Mouse (Mus musculus) heart, embryonic 11.5 days (tissue): ENCODE data around the gene 2900026A02Rik. TPM values are rescaled to one million over a fixed set of nuclear protein-coding genes. Genes with fewer than 3 reads are reported as not detected.

ENCODE experiments used
- ATAC-seq: fragments of 200-750 bp; cut with Nextera tagmentation; replicated peaks from 2 replicates; pipeline ENCODE4 v1.8.0; 2017; ENCODE audit warnings: moderate library complexity; ENCODE audit not compliant: insufficient number of reproducible peaks, low FRiP score, low TSS enrichment
- H3K27ac ChIP-seq: fragments of 300-500 bp; sonication (generic); 2 replicates; pipeline ENCODE4 v1.5.1; 2014; ENCODE audit warnings: mild to moderate bottlenecking, low read depth, low read length
- H3K27me3 ChIP-seq: fragments of 300-500 bp; sonication (generic); 2 replicates; pipeline ENCODE4 v1.6.1; 2014; ENCODE audit warnings: mild to moderate bottlenecking, low read length, mixed read lengths; ENCODE audit not compliant: control insufficient read depth, insufficient read depth
- H3K36me3 ChIP-seq: fragments of 300-500 bp; sonication (generic); 2 replicates; pipeline ENCODE4 v1.6.1; 2014; ENCODE audit warnings: mild to moderate bottlenecking, low read length, moderate library complexity, mixed read lengths; ENCODE audit not compliant: control insufficient read depth, insufficient read depth
- H3K4me1 ChIP-seq: fragments of 300-500 bp; sonication (generic); 2 replicates; pipeline ENCODE4 v1.6.1; 2014; ENCODE audit warnings: low read length; ENCODE audit not compliant: control insufficient read depth, insufficient read depth
- H3K4me2 ChIP-seq: fragments of 300-500 bp; sonication (generic); 2 replicates; pipeline ENCODE4 v1.6.1; 2014; ENCODE audit warnings: mild to moderate bottlenecking, moderate library complexity
- H3K4me3 ChIP-seq: fragments of 300-500 bp; sonication (generic); 2 replicates; pipeline ENCODE4 v1.5.1; 2014; ENCODE audit warnings: low read depth, low read length
- H3K9ac ChIP-seq: fragments of 300-500 bp; sonication (generic); 2 replicates; pipeline ENCODE4 v1.6.1; 2014; ENCODE audit warnings: mild to moderate bottlenecking, low read depth, low read length, moderate library complexity
- H3K9me3 ChIP-seq: fragments of 300-500 bp; sonication (generic); replicated peaks from 2 replicates; pipeline ENCODE4 v1.6.1; 2016; ENCODE audit warnings: low read length; ENCODE audit not compliant: control insufficient read depth
- WGBS: fragments of 180-500 bp; shearing (Covaris S2); extraction: QIAGEN DNeasy Blood & Tissue Kit; methylation state at CpG from one replicate; pipeline ENCODE4 v1.1.7; 2014; ENCODE audit not compliant: insufficient replicate concordance; 5-methylcytosine and 5-hydroxymethylcytosine counted together
- polyA plus RNA-seq: library from polyadenylated mRNA; unstranded; fragments of >200 nt; fragmentation: Nextera tagmentation; extraction: Ambion mirVana; gene quantifications from 2 replicates; pipeline ENCODE4 v1.2.1, GENCODE M21; 2014

Gene 2900026A02Rik
- polyA plus RNA-seq, 1 experiment from 2014 or later: 7.0 TPM

GRCm38 (mm10) chr5:113091162-113091561 is 129.9 kb downstream of the 2900026A02Rik start:
- Histone ChIP-seq H3K9ac (no peak overlapping the region), H3K36me3 (peaks cover 22% of the 10 kb centered on the region), H3K9me3 (no peaks in the 10 kb centered on the region), H3K4me1 (no peaks in the 10 kb centered on the region), H3K4me3 (no peak overlapping the region), H3K27ac (no peak overlapping the region), H3K27me3 (no peaks in the 10 kb centered on the region), H3K4me2 (no peak overlapping the region)
- 61% methylated on average over 5 of the region's 5 CpGs for WGBS
- ATAC-seq: no peak

GRCm38 (mm10) chr5:113090750-113091149 is 130.3 kb downstream of the 2900026A02Rik start:
- Histone ChIP-seq H3K27me3 (no peaks in the 10 kb centered on the region), H3K36me3 (peaks cover 21% of the 10 kb centered on the region), H3K4me3 (no peak overlapping the region), H3K9me3 (no peaks in the 10 kb centered on the region), H3K4me2 (no peak overlapping the region), H3K27ac (no peak overlapping the region), H3K9ac (no peak overlapping the region), H3K4me1 (no peaks in the 10 kb centered on the region)
- no peak for ATAC-seq
- 86% methylated on average over 11 of the region's 11 CpGs for WGBS

GRCm38 (mm10) chr5:113090077-113090690 is 130.9 kb downstream of the 2900026A02Rik start:
- H3K9me3 ChIP-seq: no peaks in the 10 kb centered on the region
- no peak for ATAC-seq
- H3K36me3 ChIP-seq: peaks cover 21% of the 10 kb centered on the region
- H3K9ac ChIP-seq: no peak overlapping the region
- H3K4me1 ChIP-seq: no peaks in the 10 kb centered on the region
- H3K27me3 ChIP-seq: no peaks in the 10 kb centered on the region
- 85% methylated on average over 24 of the region's 24 CpGs for WGBS
- H3K27ac ChIP-seq: no peak overlapping the region
- H3K4me3 ChIP-seq: no peak overlapping the region
- no peak overlapping the region for H3K4me2 ChIP-seq

GRCm38 (mm10) chr5:113087465-113087864 is 133.6 kb downstream of the 2900026A02Rik start:
- Histone ChIP-seq H3K27ac (no peak overlapping the region), H3K4me3 (no peak overlapping the region), H3K4me1 (peaks cover 4% of the 10 kb centered on the region; the same call in 1 of the 2 replicates), H3K27me3 (no peaks in the 10 kb centered on the region), H3K4me2 (no peak overlapping the region), H3K9ac (no peak overlapping the region), H3K9me3 (no peaks in the 10 kb centered on the region), H3K36me3 (peaks cover 14% of the 10 kb centered on the region)
- 66% methylated on average over 2 of the region's 2 CpGs for WGBS
- ATAC-seq: no peak

GRCm38 (mm10) chr5:113086990-113087389 is 134.0 kb downstream of the 2900026A02Rik start:
- Histone ChIP-seq H3K9me3 (no peaks in the 10 kb centered on the region), H3K36me3 (peaks cover 14% of the 10 kb centered on the region), H3K27me3 (no peaks in the 10 kb centered on the region), H3K4me3 (no peak overlapping the region), H3K4me2 (no peak overlapping the region), H3K9ac (no peak overlapping the region), H3K4me1 (peaks cover 4% of the 10 kb centered on the region; the same call in 1 of the 2 replicates), H3K27ac (no peak overlapping the region)
- no peak for ATAC-seq
- WGBS: 38% methylated on average over 4 of the region's 4 CpGs

GRCm38 (mm10) chr5:113086439-113086838 is 134.6 kb downstream of the 2900026A02Rik start:
- peaks cover 12% of the 10 kb centered on the region for H3K36me3 ChIP-seq
- 75% methylated on average over 12 of the region's 12 CpGs for WGBS
- no peak for ATAC-seq
- H3K4me3 ChIP-seq: no peak overlapping the region
- H3K4me2 ChIP-seq: no peak overlapping the region
- H3K9me3 ChIP-seq: no peaks in the 10 kb centered on the region
- peaks cover 4% of the 10 kb centered on the region; the same call in 1 of the 2 replicates for H3K4me1 ChIP-seq
- peak overlapping the region; percentile 10; the same call in 1 of the 2 replicates for H3K27ac ChIP-seq
- no peak overlapping the region for H3K9ac ChIP-seq
- H3K27me3 ChIP-seq: no peaks in the 10 kb centered on the region

- peaks cover 7% of the 10 kb centered on the region for H3K36me3 ChIP-seq
- H3K4me2 ChIP-seq: no peak overlapping the region
- no peak overlapping the region for H3K4me3 ChIP-seq
- H3K4me1 ChIP-seq: peaks cover 4% of the 10 kb centered on the region; the same call in 1 of the 2 replicates
- no peak for ATAC-seq
- H3K27ac ChIP-seq: no peak overlapping the region
- H3K27me3 ChIP-seq: no peaks in the 10 kb centered on the region
- no peak overlapping the region for H3K9ac ChIP-seq
- 60% methylated on average over 2 of the region's 2 CpGs for WGBS
- no peaks in the 10 kb centered on the region for H3K9me3 ChIP-seq
These were observed 135.1 kb downstream of the 2900026A02Rik start for GRCm38 (mm10) chr5:113085931-113086330.

GRCm38 (mm10) chr5:113084309-113084708 is 136.7 kb downstream of the 2900026A02Rik start:
- H3K4me3 ChIP-seq: no peak overlapping the region
- H3K9me3 ChIP-seq: no peaks in the 10 kb centered on the region
- ATAC-seq: no peak
- H3K4me1 ChIP-seq: peaks cover 4% of the 10 kb centered on the region; the same call in 1 of the 2 replicates
- no peak overlapping the region for H3K4me2 ChIP-seq
- H3K27ac ChIP-seq: no peak overlapping the region
- WGBS: 86% methylated on average over 2 of the region's 2 CpGs
- H3K36me3 ChIP-seq: no peaks in the 10 kb centered on the region
- no peaks in the 10 kb centered on the region for H3K27me3 ChIP-seq
- no peak overlapping the region for H3K9ac ChIP-seq
